Mouse (Mus musculus) T-helper 1 cell (primary cell): ENCODE data around the gene Rcc2.

Experiments used
- in situ Hi-C: fragments of 300-600 bp; cut with MboI, MseI; formaldehyde crosslinking; loops from one replicate; pipeline ENCODE4 v1.15.1; 2025; ENCODE audit warnings: high pct_unique_total_duplicates

Gene Rcc2

DNA sequence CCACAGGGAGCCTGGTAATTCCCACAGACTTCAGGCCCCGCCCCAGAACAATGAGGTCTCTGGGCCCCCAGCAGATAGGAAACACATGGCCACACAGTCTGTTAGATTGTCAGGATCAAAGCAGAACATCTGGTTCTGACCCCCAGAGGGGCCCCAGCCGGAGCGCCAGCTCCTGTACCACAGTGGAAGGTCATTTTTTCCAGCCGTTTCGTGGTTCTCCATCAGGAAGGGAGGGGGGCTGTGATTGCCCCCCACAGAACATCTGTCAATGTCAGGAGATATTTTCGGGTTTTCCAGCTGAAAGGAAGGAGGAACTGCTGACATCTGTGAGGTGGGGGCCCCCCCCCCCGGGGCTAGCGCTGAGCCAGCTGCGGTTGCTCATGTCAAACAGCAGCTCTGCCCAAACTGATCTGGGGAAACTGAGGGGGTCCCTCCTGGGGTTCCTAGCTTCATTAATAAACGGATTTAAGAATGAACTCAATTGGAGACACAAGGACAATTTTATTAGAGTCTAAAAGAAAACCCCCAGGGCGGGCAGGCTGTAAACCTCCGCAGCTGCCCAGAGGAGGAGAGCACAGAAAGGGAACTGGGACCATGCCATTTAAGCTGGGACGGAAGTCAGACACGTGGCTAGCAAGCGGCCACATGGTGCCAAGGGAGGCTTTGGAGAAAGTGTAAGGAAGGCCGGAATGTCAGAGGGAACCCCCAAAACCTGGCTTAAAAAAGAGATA, 16.0 kb upstream of the Rcc2 start:
- in situ Hi-C loops: no loop called here

DNA sequence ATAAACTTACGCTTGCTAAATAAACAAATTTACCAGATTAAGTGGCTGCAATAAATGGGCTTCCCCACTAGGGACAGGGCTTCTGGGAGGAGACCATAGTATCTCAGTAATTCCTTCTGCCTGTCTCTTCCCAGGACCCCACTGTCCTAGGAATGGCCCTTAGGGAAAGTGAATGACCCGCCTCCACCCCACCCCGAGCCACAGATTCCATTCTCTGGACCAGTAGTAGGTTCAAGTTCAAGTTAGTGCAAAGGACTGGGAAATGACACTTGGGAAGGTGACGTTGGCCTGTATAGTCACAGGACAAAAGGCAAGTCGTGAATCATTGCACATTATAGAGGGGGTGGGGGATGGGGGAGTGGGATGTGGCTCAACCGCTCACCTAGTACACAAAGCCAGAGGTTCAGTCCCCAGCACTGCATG, 15.4 kb upstream of the Rcc2 start:
- in situ Hi-C loops: no loop called here

DNA sequence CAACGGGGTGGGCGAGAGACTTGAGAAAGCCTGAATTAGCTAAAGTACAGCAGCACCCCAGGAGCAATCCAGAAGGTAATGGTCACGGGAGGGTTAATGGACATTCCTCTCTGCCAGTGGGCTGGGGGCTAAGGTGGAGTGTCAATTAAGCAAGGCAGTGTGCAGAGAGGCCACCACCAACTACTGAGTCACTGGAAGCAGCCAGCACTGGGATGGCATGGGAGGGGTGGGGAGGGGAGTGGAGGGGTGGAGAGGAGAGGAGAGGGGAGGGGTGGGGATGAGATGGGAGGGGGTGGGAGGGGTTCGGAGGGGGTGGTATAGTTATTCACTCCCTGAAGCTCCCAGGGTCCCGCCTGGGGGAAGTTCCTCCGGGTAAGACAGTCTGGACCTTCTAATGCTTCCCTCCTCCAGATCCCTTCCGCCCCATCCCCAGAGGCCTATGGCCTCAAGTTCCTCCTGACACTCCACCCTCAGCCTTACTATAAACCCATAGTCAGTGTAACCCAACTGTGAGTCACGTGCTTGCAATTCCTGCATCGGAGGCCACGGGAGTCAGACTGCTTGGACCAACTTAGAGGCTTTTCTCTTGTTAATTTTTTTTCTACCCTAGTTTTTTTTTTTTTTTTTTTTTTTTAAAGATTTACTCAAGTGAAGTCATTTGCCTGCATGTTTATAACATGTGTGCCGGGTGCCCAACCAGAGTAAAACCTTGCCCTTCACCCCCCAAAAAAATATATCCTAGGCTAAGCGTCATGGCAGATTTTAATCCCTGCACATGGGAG, 12.1 kb upstream of the Rcc2 start:
- in situ Hi-C loops: no loop called here

DNA sequence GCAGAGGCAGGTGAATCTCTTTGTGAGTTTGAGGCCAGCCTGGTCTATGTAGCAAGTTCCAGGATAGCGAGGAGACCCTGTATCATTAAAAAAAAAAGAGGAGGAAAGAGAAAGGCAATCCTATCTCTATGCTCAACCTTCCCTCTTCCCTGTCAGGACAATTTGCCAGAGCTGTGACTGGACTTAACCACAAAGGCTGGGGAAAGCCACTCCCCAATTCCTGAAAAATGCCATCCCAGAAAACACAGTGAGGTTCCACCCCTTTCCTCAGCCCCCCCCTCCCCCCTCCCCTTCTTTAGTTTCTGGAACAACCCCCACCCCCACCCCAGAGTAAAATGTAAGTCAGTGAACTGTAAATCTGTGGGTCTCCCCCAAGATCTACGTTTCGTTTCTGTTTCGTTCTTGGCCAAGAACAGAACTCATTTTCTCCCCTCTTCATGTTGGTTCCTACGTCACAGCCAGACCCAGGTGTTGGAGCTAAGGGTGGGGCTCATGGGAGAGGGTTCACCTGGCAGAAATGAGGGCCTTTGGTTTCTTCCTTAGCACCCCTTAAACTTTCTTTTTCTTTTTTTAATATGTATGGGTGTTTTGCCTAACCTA, 11.4 kb upstream of the Rcc2 start:
- in situ Hi-C loops: no loop called here

DNA sequence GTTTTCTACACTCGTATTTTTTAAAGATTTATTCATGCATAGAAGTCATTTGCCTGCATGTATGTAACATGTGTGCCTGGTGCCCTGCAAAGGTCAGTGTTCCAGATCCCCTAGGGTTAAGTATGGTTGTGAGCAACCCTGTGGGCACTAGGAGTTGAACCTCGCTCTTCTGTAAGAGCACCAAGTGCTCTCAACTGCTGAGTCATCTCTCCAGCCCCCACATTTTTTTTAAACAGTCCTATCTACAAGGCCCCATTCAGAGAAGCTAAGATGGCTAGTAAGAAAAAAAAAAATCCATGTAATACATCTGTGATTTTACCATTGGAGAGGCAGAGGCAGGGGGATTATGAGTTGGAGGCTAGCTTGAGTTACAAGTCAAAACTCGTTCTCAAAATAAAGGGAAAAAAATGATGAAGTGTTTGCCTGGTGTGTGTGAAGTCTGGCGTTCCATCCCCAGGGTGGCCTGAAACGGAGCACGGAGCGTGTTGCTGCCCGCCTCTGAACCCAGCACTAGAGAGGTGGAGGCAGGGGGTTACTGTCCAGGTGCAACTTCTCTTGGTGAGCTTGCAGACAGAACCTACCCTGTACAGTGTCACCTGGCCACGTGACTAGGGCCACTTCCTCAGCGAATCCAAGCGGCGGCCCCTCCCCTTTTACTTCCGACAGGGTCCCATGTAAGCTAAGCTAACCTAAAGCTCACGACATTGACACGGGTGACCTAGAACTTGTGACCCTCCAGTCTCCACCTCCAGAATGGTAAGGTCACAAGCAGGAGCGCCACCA, 10.3 kb upstream of the Rcc2 start:
- in situ Hi-C loops: no loop called here

DNA sequence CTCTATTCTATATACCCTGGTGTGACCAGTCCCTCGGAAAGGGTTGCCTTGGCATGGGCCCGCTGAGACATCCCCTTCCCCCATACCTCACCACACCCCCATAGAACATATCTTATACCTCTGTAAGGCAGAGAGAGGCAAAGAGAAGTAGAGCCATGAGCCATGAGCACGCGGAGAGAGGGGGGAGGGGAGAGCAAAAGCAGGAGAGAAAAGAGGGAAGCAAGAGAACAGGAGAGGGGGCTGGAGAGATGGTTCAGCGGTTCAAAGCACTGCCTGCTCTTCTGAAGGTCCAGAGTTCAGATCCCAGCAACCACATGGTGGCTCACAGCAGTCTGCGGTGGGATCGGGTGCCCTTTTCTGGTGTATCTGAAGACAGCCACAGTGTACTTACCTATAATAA, 8.9 kb upstream of the Rcc2 start:
- in situ Hi-C loops: no loop called here

DNA sequence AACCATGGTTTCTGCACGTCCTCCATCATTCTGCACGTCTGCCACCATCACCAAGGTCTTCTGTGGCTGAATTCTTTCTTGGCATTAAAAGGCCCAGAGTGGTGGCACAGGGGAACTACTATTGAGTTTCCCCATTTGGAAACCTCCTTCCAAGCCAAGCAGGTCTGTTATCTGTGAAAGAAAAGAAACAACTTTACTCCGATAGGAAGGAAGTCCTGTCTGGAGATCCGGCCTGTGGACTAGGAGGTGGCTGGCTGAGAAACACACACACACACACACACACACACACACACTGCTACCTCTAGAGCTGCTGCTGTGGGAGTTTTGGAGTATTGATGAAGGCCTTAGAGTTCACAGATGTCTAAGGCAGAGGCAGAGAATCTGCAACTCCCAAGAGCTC, 6.8 kb upstream of the Rcc2 start:
- in situ Hi-C loops: no loop called here

DNA sequence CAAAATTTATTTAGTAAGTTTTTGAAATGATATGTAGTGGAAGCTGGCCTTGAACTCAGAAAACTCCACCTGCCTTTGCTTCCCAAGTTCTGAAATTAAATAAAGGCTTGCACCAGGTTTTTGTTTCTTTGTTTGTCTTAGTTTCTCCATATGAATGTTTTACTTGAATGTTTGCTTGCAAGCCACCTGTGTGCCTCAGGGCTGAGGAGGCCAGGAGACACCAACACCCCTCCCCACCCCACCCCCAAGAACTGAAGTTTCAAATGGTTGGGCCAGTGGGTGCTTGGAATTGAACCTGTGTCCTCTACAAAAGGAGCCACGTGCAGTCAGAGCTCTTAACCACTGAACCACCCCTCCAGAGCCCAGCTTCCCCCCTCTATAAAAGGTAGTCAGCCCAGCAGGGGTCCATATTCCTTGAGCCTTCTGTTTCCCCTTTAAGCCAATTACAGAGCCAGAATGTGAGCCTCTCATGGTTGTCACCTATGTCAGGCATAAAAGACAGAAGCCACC, 5.7 kb upstream of the Rcc2 start:
- in situ Hi-C loops: no loop called here

DNA sequence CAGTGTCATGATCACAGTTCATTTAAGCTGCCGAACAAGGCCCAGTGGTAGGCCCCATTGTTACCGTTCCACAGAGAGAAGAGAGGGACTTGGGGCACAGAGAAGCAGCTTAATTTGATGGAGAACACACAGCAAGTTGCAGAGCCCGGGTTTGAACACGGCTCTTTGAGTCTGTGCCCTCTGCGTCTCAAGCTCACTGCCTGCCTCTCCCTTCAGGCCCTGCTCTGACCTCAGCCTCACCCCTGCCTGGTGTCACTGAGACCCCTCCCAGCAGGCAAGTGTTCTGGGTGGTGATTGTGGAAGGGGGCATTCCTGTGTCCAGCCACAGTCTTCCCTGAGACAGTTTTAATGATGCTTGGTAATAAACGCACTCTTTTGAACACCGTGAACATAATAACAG, 5.2 kb upstream of the Rcc2 start:
- in situ Hi-C loops: no loop called here

DNA sequence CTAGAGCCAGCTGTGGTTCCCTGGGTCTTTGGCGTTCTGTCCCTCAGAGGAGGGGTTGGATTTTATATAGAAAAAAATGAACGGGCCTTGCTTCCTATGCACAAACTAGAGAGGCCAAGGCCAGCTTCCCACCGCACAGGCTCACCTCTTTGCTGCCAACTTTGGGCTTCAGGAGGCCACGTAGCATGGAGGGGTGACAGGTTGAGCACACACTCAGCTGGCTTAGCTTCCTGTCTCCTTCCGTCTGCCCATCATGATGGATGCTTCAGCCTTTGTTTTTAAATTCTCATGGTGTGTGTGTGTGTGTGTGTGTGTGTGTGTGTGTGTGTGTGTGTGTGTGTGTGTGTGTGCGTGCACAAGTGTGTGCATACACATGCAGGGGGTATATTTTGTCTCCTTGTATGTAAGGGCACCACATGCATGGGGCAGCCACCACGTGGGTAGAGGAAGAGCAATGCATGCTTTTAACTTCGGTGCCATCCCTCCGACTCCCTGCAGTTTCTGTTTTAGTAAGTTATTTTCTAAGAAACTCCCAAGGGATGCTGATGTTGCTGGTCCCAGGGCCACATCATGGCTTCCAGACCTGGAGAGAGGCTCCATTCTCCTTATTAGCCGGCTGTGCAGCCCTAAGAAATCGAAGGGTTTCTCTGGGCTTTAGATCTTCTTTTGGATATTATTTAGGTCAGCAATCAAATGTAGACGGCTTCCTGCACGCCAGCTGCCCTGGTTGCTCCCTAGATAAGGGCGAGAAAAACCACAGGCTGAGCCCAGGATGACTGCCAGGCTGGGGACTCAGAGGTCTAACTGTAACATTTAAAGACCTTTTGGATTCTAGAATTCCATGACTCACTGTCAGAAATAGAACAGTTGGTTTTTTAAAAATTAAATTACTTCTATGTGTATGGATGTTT, 4.4 kb upstream of the Rcc2 start:
- in situ Hi-C loops: no loop called here

DNA sequence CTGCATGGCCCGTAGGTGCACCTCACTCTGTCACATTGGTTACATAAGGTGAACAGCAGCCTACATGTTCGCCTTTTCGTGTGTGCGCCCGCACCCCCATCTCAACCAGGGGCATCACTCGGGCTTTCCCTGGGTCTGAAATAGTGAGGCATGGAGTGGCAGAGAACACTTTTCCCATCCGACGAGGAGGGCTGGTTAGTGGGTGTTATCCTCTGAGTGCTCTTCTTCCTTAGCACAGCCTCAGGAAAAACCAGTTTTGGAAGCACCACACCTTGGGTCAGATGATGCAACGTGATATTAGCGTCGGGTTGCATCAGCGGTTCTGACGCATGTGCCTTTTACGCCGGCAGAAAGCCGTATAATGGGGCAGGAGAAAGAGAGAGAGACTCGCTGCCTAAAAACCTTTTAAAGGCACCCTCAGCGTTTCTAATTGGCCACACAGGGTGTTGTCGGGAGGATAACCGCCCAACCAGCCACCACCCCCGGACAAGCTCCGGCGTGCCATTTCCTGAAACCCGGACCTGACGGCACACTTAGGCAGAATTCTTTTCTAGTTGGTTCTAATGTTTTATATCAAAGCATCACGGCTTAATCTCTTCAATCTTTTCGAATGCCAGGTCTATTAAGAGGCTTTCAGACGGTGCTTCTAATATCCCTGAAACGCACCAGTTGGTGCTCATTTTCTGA, 757 bp upstream of the Rcc2 start:
- in situ Hi-C loops: loop anchor here (10.0 kb wide), 1 partner anchor 725 kb away; the partner anchor contains the start of gene Hspb7

DNA sequence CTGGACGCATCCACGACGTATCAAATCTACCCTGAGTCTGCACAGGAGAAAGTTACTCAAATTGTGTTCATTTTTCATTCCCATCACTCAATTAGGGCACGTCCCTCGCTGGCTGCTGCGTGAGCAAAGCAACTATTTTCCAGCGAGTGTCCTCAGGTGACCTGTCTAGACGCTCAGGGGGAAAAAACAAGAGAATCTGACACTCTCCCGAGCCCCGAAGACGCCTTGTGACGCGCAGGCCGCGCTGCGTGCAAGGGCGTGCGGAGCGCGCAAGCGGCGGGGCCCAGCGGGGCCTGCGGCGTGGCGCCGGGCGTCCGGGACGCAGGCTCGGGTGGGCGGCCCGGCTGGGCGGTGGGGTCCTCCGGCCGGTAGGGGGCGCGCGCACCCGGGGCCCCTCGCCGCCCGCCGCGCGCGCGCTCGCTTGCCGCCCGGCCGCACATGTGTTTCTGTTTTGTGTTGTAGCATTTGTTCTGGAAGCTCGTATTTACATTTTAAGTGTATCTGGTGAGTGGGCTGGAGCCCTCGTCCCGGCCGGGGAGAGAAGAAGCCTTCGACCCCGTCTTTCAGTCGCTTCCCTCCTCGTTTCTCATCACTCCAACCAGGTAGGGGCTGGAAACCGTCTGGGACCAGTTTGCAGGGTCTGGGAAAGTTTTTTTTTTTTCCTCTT, 841 bp downstream of the Rcc2 start:
- in situ Hi-C loops: loop anchor here (10.0 kb wide), 1 partner anchor 724 kb away; the partner anchor contains the start of gene Hspb7

DNA sequence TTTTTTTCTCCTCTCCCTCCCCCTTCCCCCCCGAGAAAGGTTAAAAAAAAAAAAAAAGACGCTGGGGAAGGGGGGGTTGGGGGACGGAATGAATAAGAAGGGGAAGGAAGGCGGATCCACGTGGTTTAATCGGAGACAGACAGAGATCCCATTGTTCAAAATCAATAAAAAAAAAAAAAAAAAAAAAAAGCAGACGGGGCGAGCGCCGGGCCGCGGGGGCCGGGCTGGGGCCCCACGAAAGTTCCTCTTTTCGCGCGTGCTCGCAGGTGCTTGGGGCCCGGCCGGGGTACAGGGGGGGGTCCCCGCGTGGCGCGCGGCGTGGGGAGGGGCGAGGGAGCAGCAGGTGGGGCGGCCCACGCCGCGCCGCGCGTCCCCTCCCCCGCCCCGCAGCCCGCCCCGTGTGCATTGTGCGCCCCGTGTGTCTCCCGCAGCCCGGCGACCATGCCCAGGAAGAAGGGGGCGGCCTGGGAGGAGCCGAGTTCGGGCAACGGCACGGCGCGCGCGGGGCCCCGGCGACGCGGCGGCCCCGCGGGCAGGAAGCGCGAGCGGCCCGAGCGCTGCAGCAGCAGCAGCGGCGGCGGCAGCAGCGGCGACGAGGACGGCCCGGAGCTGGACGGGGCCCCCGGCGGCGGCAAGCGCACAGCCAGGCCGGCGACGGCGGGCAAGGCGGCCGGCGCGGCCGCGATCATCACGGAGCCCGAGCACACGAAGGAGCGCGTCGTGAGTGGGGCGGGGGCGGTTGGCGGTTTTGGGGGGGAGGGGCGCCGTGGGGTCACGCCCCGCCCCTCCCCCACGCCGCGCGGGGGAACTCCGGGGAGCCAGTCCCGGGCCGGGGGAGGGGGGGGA, 1.6 kb downstream of the Rcc2 start:
- in situ Hi-C loops: loop anchor here (10.0 kb wide), 1 partner anchor 723 kb away; the partner anchor contains the start of gene Hspb7

DNA sequence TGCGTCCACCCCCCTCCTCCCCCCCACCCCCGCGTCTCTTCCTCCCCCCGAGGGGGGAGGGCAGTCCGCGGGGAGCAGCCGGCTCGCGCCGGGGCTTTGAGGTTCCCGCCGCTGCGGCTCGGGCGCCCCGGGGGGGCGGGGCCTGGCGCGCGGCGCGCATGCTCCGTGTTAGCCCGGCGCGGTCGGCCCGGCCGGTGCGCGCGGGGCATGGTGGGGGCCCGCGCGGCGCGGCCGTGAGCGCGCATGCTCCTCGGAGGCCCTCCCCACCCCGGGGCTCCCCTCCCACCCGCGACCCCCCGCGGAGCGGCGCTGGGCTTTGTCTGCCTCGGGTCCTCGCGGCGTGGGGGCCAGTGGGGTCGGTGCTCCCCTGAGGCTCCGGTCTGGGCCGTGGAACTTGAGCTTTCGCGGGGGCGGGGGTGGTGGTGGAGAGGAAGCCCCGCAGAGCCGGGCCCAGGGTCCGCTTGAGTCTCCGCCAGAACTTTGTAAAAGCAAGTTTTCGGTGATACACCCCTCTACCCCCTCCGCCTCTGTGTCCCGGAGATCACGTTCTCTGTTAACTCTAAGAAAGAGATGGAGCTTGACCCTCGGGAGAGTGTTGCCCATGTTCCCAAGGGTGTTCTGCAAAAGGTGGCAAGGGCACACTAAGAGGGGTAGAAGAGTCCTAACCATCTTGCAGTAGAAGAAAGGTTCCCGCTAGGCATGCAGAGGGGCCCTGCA, 2.4 kb downstream of the Rcc2 start:
- in situ Hi-C loops: loop anchor here (10.0 kb wide), 1 partner anchor 722 kb away; the partner anchor contains the start of gene Hspb7

DNA sequence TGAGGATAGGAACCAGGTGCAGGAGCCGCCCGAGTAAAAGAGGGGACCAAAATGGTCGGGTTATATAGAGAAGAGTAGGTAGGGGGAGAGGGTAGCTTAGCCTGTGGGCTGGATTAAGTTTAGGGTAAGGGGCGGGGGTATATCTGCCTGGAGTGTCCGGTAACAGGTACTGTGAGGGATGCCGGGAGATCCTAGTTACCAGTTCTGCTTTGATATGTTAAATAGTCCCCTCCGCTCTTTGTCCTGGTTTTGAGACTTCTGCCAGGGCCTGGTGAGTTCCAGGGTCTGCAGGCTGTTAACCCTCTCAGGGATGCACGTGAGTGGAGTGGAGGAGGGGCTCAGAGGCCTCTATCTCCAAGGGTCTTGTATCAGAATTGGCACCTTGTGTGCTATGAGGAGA, 3.3 kb downstream of the Rcc2 start:
- in situ Hi-C loops: loop anchor here (10.0 kb wide), 1 partner anchor 721 kb away; the partner anchor contains the start of gene Hspb7

DNA sequence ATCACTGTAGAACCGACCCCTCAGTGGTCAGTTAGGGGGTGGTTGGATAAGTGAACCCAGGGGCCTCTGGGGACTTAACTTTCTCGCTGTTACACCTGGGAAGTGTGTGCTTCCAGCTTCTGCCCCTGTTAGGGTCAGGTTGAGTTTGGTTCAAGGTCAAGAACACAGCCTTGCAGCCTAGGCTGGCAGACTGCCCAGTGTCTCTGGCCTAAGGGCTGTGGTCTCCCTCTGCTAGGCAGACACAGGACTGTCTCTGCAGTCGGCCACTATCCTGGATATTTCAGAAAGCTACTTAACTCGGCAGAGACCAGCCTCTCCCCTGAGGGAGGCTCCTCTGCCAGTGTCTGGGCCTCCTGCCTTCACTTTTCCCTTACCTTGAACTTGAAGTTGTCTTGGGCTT, 3.8 kb downstream of the Rcc2 start:
- in situ Hi-C loops: loop anchor here (10.0 kb wide), 1 partner anchor 721 kb away; the partner anchor contains the start of gene Hspb7

DNA sequence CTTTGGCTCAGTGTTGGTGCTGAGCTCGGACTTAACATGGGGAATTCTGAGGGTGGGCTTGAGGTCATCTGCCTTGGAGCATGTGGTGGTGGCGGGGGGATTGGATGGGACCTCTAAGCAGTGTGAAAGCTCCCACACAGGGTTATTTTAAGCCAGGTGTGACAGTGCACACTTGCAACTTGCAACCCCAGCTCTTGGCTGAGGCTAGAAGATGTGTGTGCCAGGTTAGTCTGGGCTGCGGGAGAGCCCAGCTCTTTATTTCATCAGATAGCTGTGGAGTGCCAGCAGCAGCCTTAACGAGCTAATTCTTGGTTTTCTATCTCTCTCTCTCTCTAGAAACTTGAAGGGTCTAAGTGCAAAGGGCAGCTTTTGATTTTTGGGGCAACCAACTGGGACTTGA, 7.3 kb downstream of the Rcc2 start:
- in situ Hi-C loops: loop anchor here (10.0 kb wide), 1 partner anchor 717 kb away; the partner anchor contains the start of gene Hspb7
